Mouse (Mus musculus): Measurements from ENCODE around the gene Hdac9.

GRCm38 (mm10) chr12:34801752-34802151 is 115.1 kb downstream of the Hdac9 start:
- no peak for TF ChIP-seq CTCF (IDR thresholded peaks at IDR 0.05; ENCODE audit: low read depth)
- no peak for TF ChIP-seq EP300 (IDR thresholded peaks at IDR 0.05; ENCODE audit: low read depth)
